ENCODE assay signal across 8 mouse cellular contexts in the genomic region with DNA sequence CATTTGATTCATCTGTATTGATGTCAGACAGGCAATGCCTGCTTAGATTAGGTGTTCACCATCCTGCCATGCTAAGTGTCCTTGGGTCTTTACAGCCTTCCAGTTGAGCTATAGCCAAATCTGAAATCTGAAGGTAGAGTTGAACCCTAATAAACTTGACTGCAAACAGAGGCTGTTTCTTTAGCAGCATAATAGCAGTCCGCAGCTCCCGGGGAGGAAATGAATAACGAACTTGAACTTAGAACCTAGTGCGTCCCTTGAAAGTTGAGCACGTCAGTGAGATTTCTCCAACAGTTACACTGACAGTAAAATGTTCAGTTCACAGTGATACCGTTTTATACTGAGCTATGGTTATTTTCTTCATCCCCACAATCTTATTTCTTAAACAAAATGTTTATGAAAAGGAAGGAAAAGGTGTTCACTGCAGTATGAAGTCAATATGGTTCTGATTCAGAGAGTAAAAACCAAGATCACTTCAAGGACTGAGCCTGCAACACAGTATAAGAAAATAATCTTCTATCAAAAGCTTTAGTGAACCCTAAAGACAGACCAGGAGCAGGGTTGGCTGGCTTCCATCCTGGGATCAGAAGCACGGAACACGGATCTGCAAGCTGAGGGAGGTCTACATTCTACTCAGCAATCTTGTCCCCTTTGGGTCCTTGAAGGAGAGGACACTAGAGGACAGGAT.
DNase-seq lines count a peak whose midpoint lies in the region; ATAC-seq and TF ChIP-seq lines count a peak whose summit lies in the region.

No protein-coding gene starts in this region.

- no peaks in the 10 kb centered on the region for H3K36me3 ChIP-seq in embryonic facial prominence, embryonic 12.5 days
- H3K36me3 ChIP-seq in hindbrain, embryonic 12.5 days = no peaks in the 10 kb centered on the region
- no peaks in the 10 kb centered on the region for H3K36me3 ChIP-seq in limb, embryonic 15.5 days
- H3K36me3 ChIP-seq in small intestine, adult 2 months (ENCODE audit: control insufficient read depth, insufficient read depth, low read length) = no peaks in the 10 kb centered on the region

- TF ChIP-seq POLR2A in small intestine, adult 2 months (IDR thresholded peaks at IDR 0.05; ENCODE audit: low read depth, low read length) = no peak

- peak overlapping the region; percentile 56 for H3K4me2 ChIP-seq in embryonic facial prominence, embryonic 12.5 days (replicated peaks)
- peak overlapping the region; percentile 58 for H3K4me2 ChIP-seq in hindbrain, embryonic 12.5 days (replicated peaks)
- peak overlapping the region; percentile 57 for H3K4me2 ChIP-seq in limb, embryonic 15.5 days

- TF ChIP-seq CTCF in small intestine, adult 2 months (IDR thresholded peaks at IDR 0.05; ENCODE audit: extremely low read depth, insufficient read length, insufficient replicate concordance, low read depth, low read length) = no peak

- 5% methylated on average over 8 of the region's 8 CpGs for WGBS in embryonic facial prominence, embryonic 12.5 days
- WGBS in hindbrain, embryonic 12.5 days = 26% methylated on average over 8 of the region's 8 CpGs
- WGBS in limb, embryonic 15.5 days = 2% methylated on average over 8 of the region's 8 CpGs
- 1% methylated on average over 8 of the region's 8 CpGs for WGBS in small intestine, adult 2 months

- peak; percentile 52 for ATAC-seq in embryonic facial prominence, embryonic 12.5 days (ENCODE audit: insufficient number of reproducible peaks, insufficient read depth, low FRiP score, low TSS enrichment)
- ATAC-seq in hindbrain, embryonic 12.5 days (ENCODE audit: low FRiP score) = peak; percentile 79
- ATAC-seq in limb, embryonic 15.5 days (ENCODE audit: insufficient number of reproducible peaks, low FRiP score, low TSS enrichment, low read depth) = no peak

- peak; percentile 0 for DNase-seq in heart, adult 8-10 months (ENCODE audit: low spot score)
- no peak for DNase-seq in heart, adult 11 months
- no peak for DNase-seq in yolk sac, embryonic 10.5 days (ENCODE audit: low spot score)
- no peak for DNase-seq in left cerebral cortex, adult 8-10 months (ENCODE audit: low spot score in 2 of 2)

- H3K9ac ChIP-seq in embryonic facial prominence, embryonic 12.5 days = no peak overlapping the region
- H3K9ac ChIP-seq in hindbrain, embryonic 12.5 days = peak overlapping the region; percentile 63
- H3K9ac ChIP-seq in limb, embryonic 15.5 days = no peak overlapping the region

- no peaks in the 10 kb centered on the region for H3K27me3 ChIP-seq in embryonic facial prominence, embryonic 12.5 days
- no peaks in the 10 kb centered on the region for H3K27me3 ChIP-seq in hindbrain, embryonic 12.5 days
- H3K27me3 ChIP-seq in limb, embryonic 15.5 days = no peaks in the 10 kb centered on the region
- H3K27me3 ChIP-seq in small intestine, adult 2 months (ENCODE audit: control insufficient read depth, insufficient read depth, low read length) = no peaks in the 10 kb centered on the region

- H3K27ac ChIP-seq in embryonic facial prominence, embryonic 12.5 days = peak overlapping the region; percentile 97
- H3K27ac ChIP-seq in hindbrain, embryonic 12.5 days = peak overlapping the region; percentile 96
- peak overlapping the region; percentile 89 for H3K27ac ChIP-seq in limb, embryonic 15.5 days
- H3K27ac ChIP-seq in small intestine, adult 2 months (ENCODE audit: insufficient read depth, low read depth, low read length) = peak overlapping the region; percentile 86

- H3K4me3 ChIP-seq in embryonic facial prominence, embryonic 12.5 days = peak overlapping the region; percentile 32
- peak overlapping the region; percentile 29 for H3K4me3 ChIP-seq in hindbrain, embryonic 12.5 days
- peak overlapping the region; percentile 45 for H3K4me3 ChIP-seq in limb, embryonic 15.5 days
- peak overlapping the region; percentile 45 for H3K4me3 ChIP-seq in small intestine, adult 2 months (ENCODE audit: low read depth, low read length)

- H3K9me3 ChIP-seq in embryonic facial prominence, embryonic 12.5 days = no peaks in the 10 kb centered on the region
- no peaks in the 10 kb centered on the region for H3K9me3 ChIP-seq in hindbrain, embryonic 12.5 days (replicated peaks)
- no peaks in the 10 kb centered on the region for H3K9me3 ChIP-seq in limb, embryonic 15.5 days

- peaks cover 43% of the 10 kb centered on the region for H3K4me1 ChIP-seq in embryonic facial prominence, embryonic 12.5 days
- peaks cover 37% of the 10 kb centered on the region for H3K4me1 ChIP-seq in hindbrain, embryonic 12.5 days
- H3K4me1 ChIP-seq in limb, embryonic 15.5 days = peaks cover 18% of the 10 kb centered on the region
- peaks cover 12% of the 10 kb centered on the region; the same call in 1 of the 2 replicates for H3K4me1 ChIP-seq in small intestine, adult 2 months (ENCODE audit: control insufficient read depth, insufficient read depth, insufficient read length, low read length)
